In genomic region chr7:27298816-27299215, GRCm38 (mm10) we compare ENCODE assay signal across 21 mouse cellular contexts. TPM values are rescaled to one million over a fixed set of nuclear protein-coding genes. Genes with fewer than 3 reads are reported as not detected.
DNase-seq lines count a peak whose midpoint lies in the region; ATAC-seq lines count a peak whose summit lies in the region.
"Had no signal": no experiment of that assay in that cellular context is flagged by ENCODE, and none has a peak within 500 bp of the region (broad histone marks: within the 10 kb centered on the region; RNA-seq: fewer than 3 reads in every experiment).

No protein-coding gene starts in this region.

- 70% methylated on average over 6 of the region's 6 CpGs for WGBS in stomach, embryonic 15.5 days

- DNase-seq in cerebellum, adult 11-12 months, result peak; percentile 55
- DNase-seq in MN1 (ENCODE audit: low spot score), result peak; percentile 53
- peak; percentile 59 for DNase-seq in cerebellum, adult 9-11 months
- no peak for DNase-seq in spleen, postnatal 14 days (ENCODE audit: low spot score in 2 of 2)
- DNase-seq in right cerebral cortex, adult 18-20 months, result no peak
- DNase-seq: adrenal gland, postnatal 14 days; heart, postnatal 10 days; lung, adult 2 months had no signal

- no peak overlapping the region for H3K4me2 ChIP-seq in stomach, embryonic 15.5 days
- H3K4me2 ChIP-seq: embryonic facial prominence, embryonic 13.5 days; heart, embryonic 11.5 days; kidney, embryonic 15.5 days; limb, embryonic 12.5 days; liver, embryonic 12.5 days; midbrain, embryonic 15.5 days; neural tube, embryonic 15.5 days had no signal

- H3K27ac ChIP-seq in stomach, embryonic 15.5 days, result peak overlapping the region; percentile 66
- H3K27ac ChIP-seq: embryonic facial prominence, embryonic 13.5 days; kidney, embryonic 15.5 days; limb, embryonic 12.5 days; liver, embryonic 12.5 days; midbrain, embryonic 15.5 days; neural tube, embryonic 15.5 days had no signal

- H3K4me3 ChIP-seq in stomach, embryonic 15.5 days (replicated peaks), result no peak overlapping the region
- H3K4me3 ChIP-seq: embryonic facial prominence, embryonic 13.5 days; kidney, embryonic 15.5 days; limb, embryonic 12.5 days; liver, embryonic 12.5 days; megakaryocyte, embryonic 14.5 days; midbrain, embryonic 15.5 days; neural tube, embryonic 15.5 days had no signal

- peaks cover 3% of the 10 kb centered on the region for H3K4me1 ChIP-seq in stomach, embryonic 15.5 days
- H3K4me1 ChIP-seq: limb, embryonic 12.5 days; liver, embryonic 12.5 days; neural tube, embryonic 15.5 days had no signal

- no peaks in the 10 kb centered on the region for H3K36me3 ChIP-seq in stomach, embryonic 15.5 days
- H3K36me3 ChIP-seq: embryonic facial prominence, embryonic 13.5 days; kidney, embryonic 15.5 days; limb, embryonic 12.5 days; liver, embryonic 12.5 days; midbrain, embryonic 15.5 days; neural tube, embryonic 15.5 days had no signal

- no peaks in the 10 kb centered on the region for H3K9me3 ChIP-seq in stomach, embryonic 15.5 days
- H3K9me3 ChIP-seq: embryonic facial prominence, embryonic 13.5 days; kidney, embryonic 15.5 days; liver, embryonic 12.5 days; midbrain, embryonic 15.5 days; neural tube, embryonic 15.5 days had no signal

- no peak overlapping the region for H3K9ac ChIP-seq in stomach, embryonic 15.5 days
- H3K9ac ChIP-seq: embryonic facial prominence, embryonic 13.5 days; kidney, embryonic 15.5 days; limb, embryonic 12.5 days; liver, embryonic 12.5 days; midbrain, embryonic 15.5 days; neural tube, embryonic 15.5 days had no signal

- H3K27me3 ChIP-seq in stomach, embryonic 15.5 days (replicated peaks), result no peaks in the 10 kb centered on the region
- H3K27me3 ChIP-seq: embryonic facial prominence, embryonic 13.5 days; kidney, embryonic 15.5 days had no signal

- no peak for ATAC-seq in cerebellum, adult (ENCODE audit: insufficient number of reproducible peaks, low FRiP score, low TSS enrichment)
- no peak for ATAC-seq in stomach, embryonic 15.5 days (ENCODE audit: insufficient read depth, low FRiP score, low read depth)
- ATAC-seq: CD4-positive, CD25-positive, alpha-beta regulatory T cell, adult 4 months; forebrain, embryonic 16.5 days; inflammation-experienced regulatory T-cells, adult 6 months; liver, embryonic 12.5 days; midbrain, embryonic 15.5 days had no signal

RNA-seq across cellular contexts. Expression of gene Ltbp4, which starts 38.7 kb away (rescaled TPM):
- polyA plus RNA-seq in stomach, embryonic 15.5 days (2015; fragmentation: Nextera tagmentation; extraction: Ambion mirVana), result 154 and 161 TPM in 2 replicates

RNA-seq across cellular contexts. Expression of gene Numbl, which starts 40.6 kb away (rescaled TPM):
- 22.7 and 23.4 TPM in 2 replicates for polyA plus RNA-seq in stomach, embryonic 15.5 days (2015; fragmentation: Nextera tagmentation; extraction: Ambion mirVana)

RNA-seq across cellular contexts. Expression of gene Shkbp1, which starts 57.0 kb away (rescaled TPM):
- 38.8 and 43.7 TPM in 2 replicates for polyA plus RNA-seq in stomach, embryonic 15.5 days (2015; fragmentation: Nextera tagmentation; extraction: Ambion mirVana)

RNA-seq across cellular contexts. Expression of gene Gm20479, which starts 58.4 kb away (rescaled TPM):
- polyA plus RNA-seq in stomach, embryonic 15.5 days (2015; fragmentation: Nextera tagmentation; extraction: Ambion mirVana), result 0.62 and 1.7 TPM in 2 replicates
- polyA plus RNA-seq: CD4-positive, CD25-positive, alpha-beta regulatory T cell, adult 4 months; embryonic facial prominence, embryonic 13.5 days; forebrain, embryonic 16.5 days; limb, embryonic 12.5 days; liver, embryonic 12.5 days; lung, adult 2 months; midbrain, embryonic 15.5 days; neural tube, embryonic 15.5 days had no signal

Comparison
In these comparisons a context has a peak if more than half of its experiments do, and no peak if none do; other contexts are left out.
1. DNase-seq: peak in cerebellum, adult 11-12 months (single experiment), MN1 (single experiment) and cerebellum, adult 9-11 months (single experiment); none in spleen, postnatal 14 days (0 of 2) and right cerebral cortex, adult 18-20 months (single experiment).